Mouse (Mus musculus): ENCODE data around the gene Gpr108.

DNA sequence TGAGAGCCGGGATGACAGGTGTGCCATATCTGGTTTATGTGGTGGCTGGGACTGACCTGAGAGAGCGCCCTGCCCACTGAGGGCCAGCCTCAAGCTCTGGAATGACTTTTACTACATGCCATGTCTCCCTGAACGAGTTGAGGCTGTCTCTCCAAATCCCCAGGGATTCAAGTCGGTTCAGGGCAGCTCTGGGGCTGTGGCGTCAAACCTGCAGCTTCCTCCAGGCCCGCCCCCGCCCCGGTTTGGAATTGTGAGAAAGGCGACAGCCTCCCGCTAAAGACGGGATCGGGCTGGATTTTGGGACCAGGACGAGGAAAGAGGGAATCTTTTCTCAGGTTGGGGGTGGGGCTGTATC is 27.7 kb upstream of the Gpr108 start:
- TF ChIP-seq POLR2A (IDR thresholded peaks at IDR 0.05; ENCODE audit: low read depth, low read length) (no peak), CTCF (IDR thresholded peaks at IDR 0.05; ENCODE audit: borderline replicate concordance, insufficient read depth, low read length) (no peak)

Data from embryonic fibroblast, embryonic 13.5 days (primary cell).